Mouse (Mus musculus) cerebellum, adult 2 months (tissue): ENCODE data around the gene Galk2. TPM values are rescaled to one million over a fixed set of nuclear protein-coding genes. Genes with fewer than 3 reads are reported as not detected.

Source experiments
- DNase-seq, 2 experiments: peaks; one replicate each; pipeline ENCODE4 v3.0.0; 2021
- H3K27ac ChIP-seq: fragments of 200-500 bp; 2 replicates; pipeline ENCODE4 v1.5.1; 2012; ENCODE audit warnings: low read length, control low read depth, inconsistent platforms; ENCODE audit not compliant: insufficient read depth
- H3K27me3 ChIP-seq: fragments of 200-500 bp; 2 replicates; pipeline ENCODE4 v1.6.1; 2012; ENCODE audit warnings: inconsistent platforms, mild to moderate bottlenecking, low read length, moderate library complexity; ENCODE audit not compliant: control insufficient read depth, insufficient read depth
- H3K4me1 ChIP-seq: fragments of 200-500 bp; 2 replicates; pipeline ENCODE4 v1.6.1; 2011; ENCODE audit warnings: low read length; ENCODE audit not compliant: control insufficient read depth, insufficient read depth
- H3K4me3 ChIP-seq: fragments of 200-500 bp; replicated peaks from 2 replicates; pipeline ENCODE3; 2011; ENCODE audit warnings: mild to moderate bottlenecking, low read depth, low read length, control low read depth; ENCODE audit not compliant: insufficient read depth
- CTCF ChIP-seq: fragments of 200-500 bp; IDR thresholded peaks from 2 replicates; pipeline ENCODE4 v1.5.1; 2011; ENCODE audit warnings: low read depth, mild to moderate bottlenecking, control low read depth, low read length, moderate library complexity, borderline replicate concordance; ENCODE audit not compliant: insufficient read depth
- POLR2A ChIP-seq: fragments of 200-500 bp; IDR thresholded peaks from 2 replicates; pipeline ENCODE4 v1.6.1; 2011; ENCODE audit warnings: low read length, control low read depth, borderline replicate concordance; ENCODE audit not compliant: insufficient read depth
- WGBS: fragments of 180-500 bp; shearing (Covaris S2); methylation state at CpG from one replicate; pipeline ENCODE4 v1.1.7; 2018; 5-methylcytosine and 5-hydroxymethylcytosine counted together
- polyA plus RNA-seq: library from polyadenylated mRNA; depleted of rRNA; stranded (reverse); fragments of >200 nt; gene quantifications from 2 replicates; pipeline ENCODE4 v1.2.3, GENCODE M21; 2012

Galk2 gene
- polyA plus RNA-seq, 1 experiment = 19.2 TPM

GRCm38 (mm10) chr2:125922877-125923276 lies 64.0 kb downstream of the Galk2 start:
- H3K27me3 ChIP-seq = no peaks in the 10 kb centered on the region
- WGBS = 44% methylated on average over 4 of the region's 4 CpGs
- no peak overlapping the region for H3K4me3 ChIP-seq
- no peak overlapping the region for H3K27ac ChIP-seq
- H3K4me1 ChIP-seq = no peaks in the 10 kb centered on the region
- no peak for DNase-seq
- TF ChIP-seq CTCF = no peak
- TF ChIP-seq POLR2A = no peak

- H3K27me3 ChIP-seq = no peaks in the 10 kb centered on the region
- no peak overlapping the region for H3K27ac ChIP-seq
- DNase-seq = no peak
- H3K4me1 ChIP-seq = no peaks in the 10 kb centered on the region
- H3K4me3 ChIP-seq = no peak overlapping the region
- WGBS = 72% methylated on average over 5 of the region's 5 CpGs
- TF ChIP-seq CTCF (no peak), POLR2A (no peak)
Measured at GRCm38 (mm10) chr2:125923346-125923745, 64.4 kb downstream of the Galk2 start.

GRCm38 (mm10) chr2:125924554-125924953 lies 65.6 kb downstream of the Galk2 start:
- Histone ChIP-seq H3K27ac (no peak overlapping the region), H3K4me3 (no peak overlapping the region), H3K27me3 (no peaks in the 10 kb centered on the region), H3K4me1 (no peaks in the 10 kb centered on the region)
- no peak for TF ChIP-seq POLR2A
- no peak for TF ChIP-seq CTCF
- no peak for DNase-seq
- WGBS = 76% methylated on average over 1 of the region's 1 CpGs

- 69% methylated on average over 3 of the region's 3 CpGs for WGBS
- no peaks in the 10 kb centered on the region for H3K4me1 ChIP-seq
- H3K27me3 ChIP-seq = no peaks in the 10 kb centered on the region
- DNase-seq = no peak
- TF ChIP-seq CTCF (no peak), POLR2A (no peak)
- no peak overlapping the region for H3K4me3 ChIP-seq
- H3K27ac ChIP-seq = no peak overlapping the region
Measured at GRCm38 (mm10) chr2:125925081-125925480, 66.2 kb downstream of the Galk2 start.

GRCm38 (mm10) chr2:125929396-125929795 lies 70.5 kb downstream of the Galk2 start:
- no peaks in the 10 kb centered on the region for H3K4me1 ChIP-seq
- H3K4me3 ChIP-seq = no peak overlapping the region
- H3K27ac ChIP-seq = no peak overlapping the region
- DNase-seq = no peak
- TF ChIP-seq POLR2A (no peak), CTCF (no peak)
- no peaks in the 10 kb centered on the region for H3K27me3 ChIP-seq
- 65% methylated on average over 3 of the region's 3 CpGs for WGBS

GRCm38 (mm10) chr2:125929872-125930271 lies 71.0 kb downstream of the Galk2 start:
- Histone ChIP-seq H3K27ac (no peak overlapping the region), H3K4me1 (no peaks in the 10 kb centered on the region), H3K4me3 (no peak overlapping the region), H3K27me3 (no peaks in the 10 kb centered on the region)
- no peak for DNase-seq
- TF ChIP-seq CTCF = no peak
- no peak for TF ChIP-seq POLR2A
- 89% methylated on average over 2 of the region's 2 CpGs for WGBS

- H3K27ac ChIP-seq = no peak overlapping the region
- WGBS = 73% methylated on average over 5 of the region's 5 CpGs
- TF ChIP-seq CTCF (no peak), POLR2A (no peak)
Measured at GRCm38 (mm10) chr2:125931193-125931592, 72.3 kb downstream of the Galk2 start.

GRCm38 (mm10) chr2:125932734-125933133 lies 73.8 kb downstream of the Galk2 start:
- Histone ChIP-seq H3K27ac (no peak overlapping the region), H3K4me3 (no peak overlapping the region), H3K27me3 (no peaks in the 10 kb centered on the region), H3K4me1 (no peaks in the 10 kb centered on the region)
- no peak for DNase-seq
- TF ChIP-seq POLR2A = no peak

More at GRCm38 (mm10) chr2:125931193-125931592, 72.3 kb downstream of the Galk2 start:
- H3K27me3 ChIP-seq = no peaks in the 10 kb centered on the region
- no peak for DNase-seq
- no peak overlapping the region for H3K4me3 ChIP-seq
- H3K4me1 ChIP-seq = no peaks in the 10 kb centered on the region

- Histone ChIP-seq H3K27me3 (no peaks in the 10 kb centered on the region), H3K4me1 (no peaks in the 10 kb centered on the region), H3K27ac (no peak overlapping the region), H3K4me3 (no peak overlapping the region)
- DNase-seq = no peak
- no peak for TF ChIP-seq CTCF
- TF ChIP-seq POLR2A = no peak
- 54% methylated on average over 3 of the region's 3 CpGs for WGBS
Measured at GRCm38 (mm10) chr2:125933977-125934376, 75.1 kb downstream of the Galk2 start.
